Mouse (Mus musculus) limb, embryonic 14.5 days (tissue): ENCODE measurements around the gene Dmpk. TPM values are rescaled to one million over a fixed set of nuclear protein-coding genes. Genes with fewer than 3 reads are reported as not detected.
A peak's percentile ranks its signal among the peaks of the same experiment; 100 is the strongest.

Source experiments
- ATAC-seq: fragments of 200-750 bp; cut with Nextera tagmentation; 2 replicates; pipeline ENCODE4 v1.8.0; 2017; ENCODE audit warnings: low read depth, moderate number of reproducible peaks, moderate TSS enrichment; ENCODE audit not compliant: low FRiP score
- DNase-seq: peaks from one replicate; pipeline ENCODE4 v3.0.0-alpha.2; 2015; ENCODE audit warnings: low spot score
- H3K27ac ChIP-seq: fragments of 300-500 bp; sonication (generic); replicated peaks from 2 replicates; pipeline ENCODE4 v1.5.1; 2014; ENCODE audit warnings: low read depth, mild to moderate bottlenecking, low read length, moderate library complexity, mixed read lengths
- H3K27me3 ChIP-seq: fragments of 300-500 bp; sonication (generic); 2 replicates; pipeline ENCODE4 v1.6.1; 2014; ENCODE audit warnings: low read length, mixed read lengths; ENCODE audit not compliant: control insufficient read depth, insufficient read depth
- H3K36me3 ChIP-seq: fragments of 300-500 bp; sonication (generic); 2 replicates; pipeline ENCODE4 v1.6.1; 2014; ENCODE audit warnings: mild to moderate bottlenecking, low read length, moderate library complexity, mixed read lengths; ENCODE audit not compliant: control insufficient read depth, insufficient read depth
- H3K4me1 ChIP-seq: fragments of 300-500 bp; sonication (generic); 2 replicates; pipeline ENCODE4 v1.6.1; 2014; ENCODE audit warnings: antibody characterized with exemption, low read length, mixed read lengths; ENCODE audit not compliant: control insufficient read depth, insufficient read depth
- H3K4me2 ChIP-seq: fragments of 300-500 bp; sonication (generic); replicated peaks from 2 replicates; pipeline ENCODE4 v1.6.1; 2014; ENCODE audit warnings: low read depth, mild to moderate bottlenecking, low read length, moderate library complexity; ENCODE audit not compliant: severe bottlenecking
- H3K4me3 ChIP-seq: fragments of 300-500 bp; sonication (generic); replicated peaks from 2 replicates; pipeline ENCODE4 v1.5.1; 2014; ENCODE audit warnings: low read length
- H3K9ac ChIP-seq: fragments of 300-500 bp; sonication (generic); 2 replicates; pipeline ENCODE4 v1.6.1; 2014; ENCODE audit warnings: mild to moderate bottlenecking, low read depth, low read length, moderate library complexity; ENCODE audit not compliant: severe bottlenecking
- H3K9me3 ChIP-seq: fragments of 300-500 bp; sonication (generic); 2 replicates; pipeline ENCODE4 v1.6.1; 2016; ENCODE audit warnings: low read length; ENCODE audit not compliant: control insufficient read depth
- POLR2A ChIP-seq: fragments of 200-500 bp; IDR thresholded peaks from 2 replicates; pipeline ENCODE4 v1.8.0; 2012; ENCODE audit warnings: inconsistent platforms, mild to moderate bottlenecking, moderate library complexity, borderline replicate concordance; ENCODE audit not compliant: insufficient read depth, insufficient read length; ENCODE audit errors: extremely low read depth
- WGBS: fragments of 180-500 bp; shearing (Covaris S2); extraction: QIAGEN DNeasy Blood & Tissue Kit; methylation state at CpG from one replicate; pipeline ENCODE4 v1.1.7; 2014; 5-methylcytosine and 5-hydroxymethylcytosine counted together
- microRNA-seq: library from miRNA; unstranded; fragments of <30 nt; microRNA quantifications from one replicate; pipeline ENCODE4, GENCODE M21; 2016
- polyA plus RNA-seq, 2 experiments: library from polyadenylated mRNA; depleted of rRNA in 1 of 2; stranded (reverse) in 1 of 2; unstranded in 1 of 2; fragments of >200 nt; fragmentation: Nextera tagmentation in 1 of 2; extraction: Ambion mirVana in 1 of 2; gene quantifications; 2 replicates each; pipeline versions ENCODE4 v1.2.1 to v1.2.3; 2012 to 2014

Dmpk gene
- polyA plus RNA-seq, 2 experiments = 37.1 to 143 TPM

DNA sequence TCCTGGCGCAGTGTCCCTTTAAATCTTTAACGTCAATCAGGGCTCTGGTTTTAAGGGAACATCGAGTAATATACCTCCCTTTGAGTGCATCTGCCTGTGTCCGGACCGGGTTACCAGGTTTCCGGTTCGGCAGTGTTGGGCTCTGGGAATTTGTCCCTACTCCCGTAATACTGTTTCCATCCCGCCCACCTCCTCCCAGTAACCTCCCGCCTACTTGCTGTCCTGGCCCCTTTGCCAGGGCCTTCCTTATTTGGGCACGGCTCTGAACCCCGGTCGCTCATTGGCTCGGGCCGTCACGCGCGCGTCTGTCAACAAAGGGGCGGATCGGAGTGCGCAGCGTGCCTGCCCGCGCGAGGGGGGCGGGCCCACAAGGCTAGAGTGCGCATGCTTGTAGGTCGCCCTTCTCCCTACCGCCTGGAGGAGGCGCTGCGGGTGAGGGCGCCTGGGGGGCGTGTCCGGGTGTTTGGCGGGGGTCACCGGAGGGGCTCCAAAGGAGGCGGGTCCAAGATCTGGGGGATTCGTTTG, 47.7 kb downstream of the Dmpk start:
- peaks cover 17% of the 10 kb centered on the region for H3K36me3 ChIP-seq
- under 1% methylated on average over 39 of the region's 39 CpGs for WGBS
- TF ChIP-seq POLR2A = no peak

DNA sequence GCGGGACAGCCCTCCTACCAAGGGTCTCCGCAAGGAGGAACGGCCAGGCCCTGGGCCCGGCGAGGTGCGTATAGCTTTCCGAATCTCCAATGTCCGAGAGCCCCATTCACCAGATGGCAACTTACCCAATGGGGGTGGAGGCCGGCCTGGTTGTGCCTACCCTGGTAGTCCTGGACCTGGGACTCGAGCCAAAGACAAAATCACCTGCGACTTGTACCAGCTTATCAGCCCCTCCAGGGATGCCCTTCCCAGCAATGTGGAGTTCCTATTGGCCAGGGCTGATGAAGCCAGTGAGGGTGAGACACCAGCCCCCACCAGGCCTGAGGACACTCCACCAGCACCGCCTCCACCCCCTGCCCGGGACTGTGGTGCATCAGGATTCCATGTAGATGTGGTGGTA, 52.5 kb downstream of the Dmpk start:
- no peak for TF ChIP-seq POLR2A
- Histone ChIP-seq H3K9me3 (no peaks in the 10 kb centered on the region), H3K36me3 (peaks cover 55% of the 10 kb centered on the region)

More for the DNA sequence above, 47.7 kb downstream of the Dmpk start:
- ATAC-seq = peak; percentile 99
- Histone ChIP-seq H3K27me3 (no peaks in the 10 kb centered on the region), H3K9me3 (no peaks in the 10 kb centered on the region), H3K4me3 (peak overlapping the region; percentile 43), H3K27ac (peak overlapping the region; percentile 68), H3K4me2 (peak overlapping the region; percentile 66), H3K4me1 (peaks cover 9% of the 10 kb centered on the region; the same call in 1 of the 2 replicates), H3K9ac (peak overlapping the region; percentile 47)
- peak; percentile 98 for DNase-seq

DNA sequence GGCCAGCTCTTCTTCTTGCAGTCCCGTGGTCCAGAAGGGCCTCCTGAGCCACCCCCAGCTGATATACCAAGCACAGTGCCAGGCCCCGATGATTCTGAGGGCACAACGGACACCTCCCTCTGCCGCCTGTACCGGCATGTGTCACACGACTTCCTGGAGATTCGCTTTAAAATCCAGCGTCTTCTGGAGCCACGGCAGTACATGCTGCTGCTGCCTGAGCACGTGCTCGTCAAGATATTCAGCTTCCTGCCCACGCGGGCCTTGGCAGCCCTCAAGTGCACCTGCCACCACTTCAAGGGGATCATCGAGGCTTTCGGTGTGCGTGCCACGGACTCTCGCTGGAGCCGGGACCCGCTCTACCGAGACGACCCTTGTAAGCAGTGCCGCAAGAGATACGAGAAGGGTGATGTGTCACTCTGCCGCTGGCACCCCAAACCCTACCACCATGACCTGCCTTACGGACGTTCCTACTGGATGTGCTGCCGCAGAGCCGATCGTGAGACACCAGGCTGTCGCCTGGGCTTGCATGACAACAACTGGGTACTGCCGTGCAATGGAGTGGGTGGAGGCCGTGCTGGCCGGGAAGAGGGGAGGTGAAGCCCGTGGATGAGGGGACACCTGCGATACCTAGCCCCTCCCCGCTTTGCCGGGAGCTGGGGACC, 53.2 kb downstream of the Dmpk start:
- Histone ChIP-seq H3K4me3 (no peak overlapping the region), H3K4me1 (peaks cover 3% of the 10 kb centered on the region; the same call in 1 of the 2 replicates), H3K9me3 (no peaks in the 10 kb centered on the region), H3K36me3 (peaks cover 57% of the 10 kb centered on the region), H3K27ac (no peak overlapping the region), H3K4me2 (no peak overlapping the region), H3K9ac (no peak overlapping the region), H3K27me3 (no peaks in the 10 kb centered on the region)
- ATAC-seq = no peak
- 91% methylated on average over 38 of the region's 38 CpGs for WGBS
- DNase-seq = no peak
- TF ChIP-seq POLR2A = no peak

More for the DNA sequence above, 52.5 kb downstream of the Dmpk start:
- 97% methylated on average over 13 of the region's 13 CpGs for WGBS
- no peaks in the 10 kb centered on the region for H3K27me3 ChIP-seq
- H3K9ac ChIP-seq = no peak overlapping the region
- no peak for DNase-seq
- H3K4me2 ChIP-seq = no peak overlapping the region
- peaks cover 5% of the 10 kb centered on the region; the same call in 1 of the 2 replicates for H3K4me1 ChIP-seq
- H3K4me3 ChIP-seq = no peak overlapping the region
- no peak for ATAC-seq
- H3K27ac ChIP-seq = no peak overlapping the region

DNA sequence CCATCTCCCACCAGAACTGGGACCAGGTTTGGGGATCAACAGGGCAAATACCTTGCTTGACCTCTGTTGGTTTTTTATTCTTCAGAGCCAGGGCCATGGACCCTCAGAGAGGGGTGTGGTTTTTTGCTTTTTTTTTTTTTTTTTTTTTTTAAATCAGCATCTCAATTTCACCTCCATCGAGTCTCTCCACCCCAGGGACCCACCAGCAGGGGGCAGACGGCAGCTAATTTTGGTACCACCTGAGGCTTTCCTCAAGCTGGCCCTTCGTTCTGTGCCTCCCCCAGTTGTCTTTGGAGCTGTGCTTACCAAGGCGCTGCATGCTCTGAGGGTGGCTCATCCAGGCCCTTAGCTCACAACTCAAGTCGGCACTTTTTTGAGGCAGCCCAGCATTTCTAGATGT, 53.7 kb downstream of the Dmpk start:
- no peak for TF ChIP-seq POLR2A

More for the DNA sequence above, 53.7 kb downstream of the Dmpk start:
- no peak overlapping the region for H3K4me3 ChIP-seq
- H3K4me2 ChIP-seq = no peak overlapping the region
- H3K9me3 ChIP-seq = no peaks in the 10 kb centered on the region
- no peaks in the 10 kb centered on the region for H3K4me1 ChIP-seq
- peaks cover 57% of the 10 kb centered on the region for H3K36me3 ChIP-seq
- ATAC-seq = peak; percentile 8; the same call in 1 of the 2 replicates
- WGBS = 53% methylated on average over 5 of the region's 5 CpGs
- no peaks in the 10 kb centered on the region for H3K27me3 ChIP-seq
- no peak for DNase-seq
- H3K27ac ChIP-seq = no peak overlapping the region
- no peak overlapping the region for H3K9ac ChIP-seq

Small RNA genes within 50 kb of the gene (microRNA-seq; reads per million reads assigned to microRNA genes)
- gene Mir3100 = not detected

Other genes with a start within 250 kb of the Dmpk start
- 0.91 and 1.0 TPM in 2 replicates for gene Mill2, start 243.9 kb upstream of the Dmpk start, polyA plus RNA-seq (2012; rRNA removed)
- gene Mill2, start 243.9 kb upstream of the Dmpk start, polyA plus RNA-seq (2014; fragmentation: Nextera tagmentation; extraction: Ambion mirVana) = 0.21 TPM in 2 replicates
- gene Pglyrp1, start 212.5 kb upstream of the Dmpk start, polyA plus RNA-seq (2012; rRNA removed) = 0.60 and 1.9 TPM in 2 replicates
- gene Pglyrp1, start 212.5 kb upstream of the Dmpk start, polyA plus RNA-seq (2014; fragmentation: Nextera tagmentation; extraction: Ambion mirVana) = 1.3 and 1.9 TPM in 2 replicates
- gene Ccdc61, start 173.4 kb upstream of the Dmpk start, polyA plus RNA-seq (2012; rRNA removed) = 46.7 and 50.1 TPM in 2 replicates
- 23.9 and 29.0 TPM in 2 replicates for gene Ccdc61, start 173.4 kb upstream of the Dmpk start, polyA plus RNA-seq (2014; fragmentation: Nextera tagmentation; extraction: Ambion mirVana)
- gene Nova2, start 158.0 kb upstream of the Dmpk start, polyA plus RNA-seq (2012; rRNA removed) = 1.3 TPM in 2 replicates
- gene Nova2, start 158.0 kb upstream of the Dmpk start, polyA plus RNA-seq (2014; fragmentation: Nextera tagmentation; extraction: Ambion mirVana) = 0.37 and 0.57 TPM in 2 replicates
- 0.06 TPM in 1 of 2 replicates, not detected in the other for gene Nanos2, start 96.4 kb upstream of the Dmpk start, polyA plus RNA-seq (2012; rRNA removed)
- not detected in 2 replicates for gene Nanos2, start 96.4 kb upstream of the Dmpk start, polyA plus RNA-seq (2014; fragmentation: Nextera tagmentation; extraction: Ambion mirVana)
- 13.6 and 19.3 TPM in 2 replicates for gene Mypop, start 92.6 kb upstream of the Dmpk start, polyA plus RNA-seq (2012; rRNA removed)
- 5.3 and 5.7 TPM in 2 replicates for gene Mypop, start 92.6 kb upstream of the Dmpk start, polyA plus RNA-seq (2014; fragmentation: Nextera tagmentation; extraction: Ambion mirVana)
- 36.1 and 46.8 TPM in 2 replicates for gene Irf2bp1, start 79.8 kb upstream of the Dmpk start, polyA plus RNA-seq (2012; rRNA removed)
- 34.2 and 37.3 TPM in 2 replicates for gene Irf2bp1, start 79.8 kb upstream of the Dmpk start, polyA plus RNA-seq (2014; fragmentation: Nextera tagmentation; extraction: Ambion mirVana)
- 5.3 and 6.7 TPM in 2 replicates for gene Foxa3, start 60.3 kb upstream of the Dmpk start, polyA plus RNA-seq (2012; rRNA removed)
- gene Foxa3, start 60.3 kb upstream of the Dmpk start, polyA plus RNA-seq (2014; fragmentation: Nextera tagmentation; extraction: Ambion mirVana) = 3.1 and 3.2 TPM in 2 replicates
- 97.0 and 113 TPM in 2 replicates for gene Sympk, start 59.5 kb upstream of the Dmpk start, polyA plus RNA-seq (2012; rRNA removed)
- 23.0 and 27.5 TPM in 2 replicates for gene Sympk, start 59.5 kb upstream of the Dmpk start, polyA plus RNA-seq (2014; fragmentation: Nextera tagmentation; extraction: Ambion mirVana)
- 0.04 and 0.12 TPM in 2 replicates for gene Rsph6a, start 29.2 kb upstream of the Dmpk start, polyA plus RNA-seq (2012; rRNA removed)
- not detected in 2 replicates for gene Rsph6a, start 29.2 kb upstream of the Dmpk start, polyA plus RNA-seq (2014; fragmentation: Nextera tagmentation; extraction: Ambion mirVana)
- gene Dmwd, start 7.6 kb upstream of the Dmpk start, polyA plus RNA-seq (2012; rRNA removed) = 126 and 167 TPM in 2 replicates
- 21.8 and 26.5 TPM in 2 replicates for gene Dmwd, start 7.6 kb upstream of the Dmpk start, polyA plus RNA-seq (2014; fragmentation: Nextera tagmentation; extraction: Ambion mirVana)
- gene Six5, start 10.7 kb downstream of the Dmpk start, polyA plus RNA-seq (2012; rRNA removed) = 103 and 157 TPM in 2 replicates
- gene Six5, start 10.7 kb downstream of the Dmpk start, polyA plus RNA-seq (2014; fragmentation: Nextera tagmentation; extraction: Ambion mirVana) = 19.1 and 20.3 TPM in 2 replicates
- 7.0 and 7.7 TPM in 2 replicates for gene Gm4969, start 34.5 kb downstream of the Dmpk start, polyA plus RNA-seq (2012; rRNA removed)
- 2.5 and 4.0 TPM in 2 replicates for gene Gm4969, start 34.5 kb downstream of the Dmpk start, polyA plus RNA-seq (2014; fragmentation: Nextera tagmentation; extraction: Ambion mirVana)
- gene Fbxo46, start 36.0 kb downstream of the Dmpk start, polyA plus RNA-seq (2012; rRNA removed) = 10.6 and 14.6 TPM in 2 replicates
- gene Fbxo46, start 36.0 kb downstream of the Dmpk start, polyA plus RNA-seq (2014; fragmentation: Nextera tagmentation; extraction: Ambion mirVana) = 9.9 and 11.2 TPM in 2 replicates
- 13.2 and 15.6 TPM in 2 replicates for gene Qpctl, start 65.4 kb downstream of the Dmpk start, polyA plus RNA-seq (2012; rRNA removed)
- 11.1 and 12.1 TPM in 2 replicates for gene Qpctl, start 65.4 kb downstream of the Dmpk start, polyA plus RNA-seq (2014; fragmentation: Nextera tagmentation; extraction: Ambion mirVana)
- 71.9 and 151 TPM in 2 replicates for gene Snrpd2, start 65.9 kb downstream of the Dmpk start, polyA plus RNA-seq (2012; rRNA removed)
- 130 and 143 TPM in 2 replicates for gene Snrpd2, start 65.9 kb downstream of the Dmpk start, polyA plus RNA-seq (2014; fragmentation: Nextera tagmentation; extraction: Ambion mirVana)
- gene Gipr, start 82.3 kb downstream of the Dmpk start, polyA plus RNA-seq (2012; rRNA removed) = 1.1 and 1.4 TPM in 2 replicates
- 0.32 TPM in 1 of 2 replicates, not detected in the other for gene Gipr, start 82.3 kb downstream of the Dmpk start, polyA plus RNA-seq (2014; fragmentation: Nextera tagmentation; extraction: Ambion mirVana)
- 38.5 and 49.9 TPM in 2 replicates for gene Eml2, start 92.6 kb downstream of the Dmpk start, polyA plus RNA-seq (2012; rRNA removed)
- gene Eml2, start 92.6 kb downstream of the Dmpk start, polyA plus RNA-seq (2014; fragmentation: Nextera tagmentation; extraction: Ambion mirVana) = 1.5 and 3.6 TPM in 2 replicates
- 9.2 and 15.5 TPM in 2 replicates for gene Gpr4, start 128.7 kb downstream of the Dmpk start, polyA plus RNA-seq (2012; rRNA removed)
- gene Gpr4, start 128.7 kb downstream of the Dmpk start, polyA plus RNA-seq (2014; fragmentation: Nextera tagmentation; extraction: Ambion mirVana) = 4.0 and 4.4 TPM in 2 replicates
- gene Opa3, start 144.5 kb downstream of the Dmpk start, polyA plus RNA-seq (2012; rRNA removed) = 19.6 and 23.6 TPM in 2 replicates
- 27.5 and 31.7 TPM in 2 replicates for gene Opa3, start 144.5 kb downstream of the Dmpk start, polyA plus RNA-seq (2014; fragmentation: Nextera tagmentation; extraction: Ambion mirVana)
- 126 and 169 TPM in 2 replicates for gene Vasp, start 188.0 kb downstream of the Dmpk start, polyA plus RNA-seq (2012; rRNA removed)
- gene Vasp, start 188.0 kb downstream of the Dmpk start, polyA plus RNA-seq (2014; fragmentation: Nextera tagmentation; extraction: Ambion mirVana) = 66.7 and 67.0 TPM in 2 replicates
- gene Ppm1n, start 196.2 kb downstream of the Dmpk start, polyA plus RNA-seq (2012; rRNA removed) = not detected in 2 replicates
- gene Ppm1n, start 196.2 kb downstream of the Dmpk start, polyA plus RNA-seq (2014; fragmentation: Nextera tagmentation; extraction: Ambion mirVana) = not detected in 2 replicates
- gene Rtn2, start 198.8 kb downstream of the Dmpk start, polyA plus RNA-seq (2012; rRNA removed) = 44.3 and 59.4 TPM in 2 replicates
- gene Rtn2, start 198.8 kb downstream of the Dmpk start, polyA plus RNA-seq (2014; fragmentation: Nextera tagmentation; extraction: Ambion mirVana) = 22.5 and 30.6 TPM in 2 replicates
- 0.69 and 0.88 TPM in 2 replicates for gene Fosb, start 226.2 kb downstream of the Dmpk start, polyA plus RNA-seq (2012; rRNA removed)
- gene Fosb, start 226.2 kb downstream of the Dmpk start, polyA plus RNA-seq (2014; fragmentation: Nextera tagmentation; extraction: Ambion mirVana) = 0.14 and 0.28 TPM in 2 replicates